Mouse (Mus musculus): ENCODE data around the gene Olfr1436.
"Not testable (repeated sequence)": the region's sequence is repeated elsewhere in the genome, so short reads cannot be mapped to it uniquely, and the experiment has no call there.

Olfr1436 gene

DNA sequence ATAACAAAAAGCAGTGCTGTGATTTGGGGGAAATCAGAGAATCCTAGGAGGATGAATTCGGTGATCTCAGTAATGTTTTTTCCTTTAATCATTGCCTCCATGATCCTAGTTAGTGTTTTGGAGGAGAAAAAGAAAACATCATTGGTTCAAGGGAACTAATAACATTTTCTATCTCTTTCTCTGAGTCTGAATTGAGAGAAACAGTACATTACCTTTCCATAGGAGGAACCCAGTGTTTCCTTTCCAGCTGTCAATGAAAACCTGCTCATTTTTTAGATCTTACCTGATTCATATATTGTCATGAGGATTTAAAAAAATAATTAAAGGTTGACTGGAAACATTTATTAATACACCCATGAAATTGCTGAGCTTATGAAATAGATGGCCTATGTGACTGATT, at the start of gene Olfr1436:
Gene Olfr1436, minus strand, starts transcription at position 101 of the 400 bp plus-strand sequence.
- DNase-seq = not testable (repeated sequence)

DNA sequence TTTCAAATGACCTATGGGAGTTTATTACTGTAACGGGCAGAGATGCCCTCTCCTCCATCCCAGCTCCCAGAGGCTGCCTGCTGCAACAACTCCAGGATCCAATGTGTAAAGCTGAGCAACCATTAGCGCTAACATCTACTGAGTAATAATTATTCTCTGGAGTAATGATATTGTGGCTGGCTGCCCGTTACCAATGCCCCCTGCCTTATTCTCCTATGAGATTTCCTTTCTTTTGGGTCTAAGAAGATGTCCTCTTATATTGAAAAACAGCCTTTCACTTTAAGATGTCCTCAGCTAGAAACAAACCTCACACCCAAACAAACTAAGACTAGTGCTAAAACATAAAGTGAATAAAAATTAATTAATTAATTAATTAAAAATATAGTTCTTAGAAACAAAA, 36.9 kb upstream of the Olfr1436 start, which contains the start of gene Olfr1438-ps1:
Gene Olfr1438-ps1, minus strand, starts transcription at position 101 of the 400 bp plus-strand sequence.
- no peak for DNase-seq

DNA sequence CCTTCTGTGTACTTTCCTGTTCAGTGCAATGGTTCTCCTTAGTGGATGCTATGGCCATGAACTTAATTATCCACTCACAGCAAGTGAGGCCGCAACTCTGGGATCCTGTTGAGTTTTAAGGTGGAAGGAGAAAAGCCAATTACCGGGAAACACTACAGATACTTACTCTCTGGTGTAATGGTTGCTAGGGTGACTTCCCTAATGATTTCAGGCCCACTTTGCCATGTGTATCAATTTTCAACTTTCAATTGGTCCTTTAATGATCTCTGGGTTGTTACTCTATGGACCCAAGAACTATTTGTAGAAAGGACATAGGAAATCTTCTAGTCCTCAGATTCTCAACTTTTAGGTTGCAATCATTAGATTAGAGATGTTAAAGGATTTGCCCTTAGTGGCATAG, 26.1 kb upstream of the Olfr1436 start, which contains the start of gene Olfr1437:
Gene Olfr1437, minus strand, starts transcription at position 101 of the 400 bp plus-strand sequence.
- DNase-seq = no peak

DNA sequence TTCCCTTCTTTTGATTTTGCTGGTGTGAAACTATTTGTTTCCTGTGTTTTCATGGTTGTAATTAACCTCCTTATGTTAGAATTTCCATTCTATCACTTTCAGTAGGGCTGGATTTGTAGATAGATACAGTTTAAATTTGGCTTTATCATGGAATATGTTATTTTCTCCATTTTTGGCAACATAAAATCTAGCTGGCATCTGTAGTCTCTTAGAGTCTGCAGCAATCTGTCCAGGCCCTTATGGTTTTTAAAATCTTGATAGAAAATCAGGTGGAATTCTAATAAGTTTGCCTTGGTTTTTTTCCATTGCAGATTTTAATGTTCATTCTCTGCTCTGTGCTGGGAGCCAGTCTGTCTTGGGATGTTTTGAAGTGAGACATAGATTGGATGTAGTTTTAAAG, 6.0 kb downstream of the Olfr1436 start:
- no peak for DNase-seq

DNA sequence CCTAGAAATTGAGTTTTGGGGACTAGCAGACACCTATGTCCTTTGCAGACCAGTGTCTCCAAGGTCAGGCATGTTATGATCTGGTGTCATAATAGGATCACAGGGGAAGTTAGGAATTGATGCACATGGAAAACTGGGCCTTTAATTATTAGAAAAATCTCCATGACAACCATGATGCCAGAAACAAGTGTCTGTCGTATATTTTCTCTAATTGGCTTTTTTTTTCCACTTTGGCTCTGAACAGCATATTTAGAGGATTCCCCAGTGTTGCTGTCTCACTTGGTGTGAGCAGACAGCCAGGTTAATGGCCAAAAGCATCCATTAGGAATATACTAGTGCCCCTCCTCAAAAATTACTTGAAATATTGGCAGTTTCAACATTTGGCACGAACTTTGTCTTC, 19.4 kb downstream of the Olfr1436 start, which contains the start of gene Olfr1434:
Gene Olfr1434, plus strand, starts transcription at position 301 of the 400 bp plus-strand sequence.
- DNase-seq = no peak

DNA sequence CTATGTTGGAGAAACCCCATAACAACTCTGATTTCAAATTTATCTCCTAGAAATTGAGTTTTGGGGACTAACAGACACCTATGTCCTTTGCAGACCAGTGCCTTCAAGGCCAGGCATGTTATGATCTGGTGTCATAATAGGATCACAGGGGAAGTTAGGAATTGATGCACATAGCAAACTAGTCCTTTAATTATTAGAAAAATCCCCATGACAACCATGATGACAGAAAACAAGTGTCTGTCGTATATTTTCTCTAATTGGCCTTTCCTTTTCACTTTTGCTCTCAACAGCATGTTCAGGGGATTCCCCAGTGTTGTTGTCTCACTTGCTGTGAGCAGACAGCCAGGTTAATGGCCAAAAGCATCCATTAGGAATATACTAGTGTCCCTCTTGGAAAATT, 38.2 kb downstream of the Olfr1436 start, which contains the start of gene Olfr235:
Gene Olfr235, plus strand, starts transcription at position 301 of the 400 bp plus-strand sequence.
- no peak for DNase-seq

Data from right cerebral cortex, postnatal 14 days (tissue).